Mouse (Mus musculus) stomach, embryonic 14.5 days (tissue): ENCODE data around the gene Taf1c. TPM values are rescaled to one million over a fixed set of nuclear protein-coding genes. Genes with fewer than 3 reads are reported as not detected.

Experiments used
- ATAC-seq: fragments of 200-750 bp; cut with Nextera tagmentation; 2 replicates; pipeline ENCODE4 v1.8.0; 2017; ENCODE audit warnings: low read depth, moderate TSS enrichment; ENCODE audit not compliant: insufficient number of reproducible peaks, insufficient read depth, low FRiP score
- H3K27ac ChIP-seq: fragments of 300-500 bp; sonication (generic); 2 replicates; pipeline ENCODE4 v1.5.1; 2014; ENCODE audit warnings: mild to moderate bottlenecking, low read length, moderate library complexity, mixed read lengths
- H3K27me3 ChIP-seq: fragments of 300-500 bp; sonication (generic); 2 replicates; pipeline ENCODE4 v1.6.1; 2014; ENCODE audit warnings: low read length, control low read depth, mixed read lengths; ENCODE audit not compliant: control insufficient read depth, insufficient read depth
- H3K36me3 ChIP-seq: fragments of 300-500 bp; sonication (generic); 2 replicates; pipeline ENCODE4 v1.6.1; 2014; ENCODE audit warnings: mild to moderate bottlenecking, control low read depth, low read length, moderate library complexity, mixed read lengths; ENCODE audit not compliant: control insufficient read depth, insufficient read depth
- H3K4me1 ChIP-seq: fragments of 300-500 bp; sonication (generic); 2 replicates; pipeline ENCODE4 v1.6.1; 2014; ENCODE audit warnings: low read length, control low read depth, mixed read lengths; ENCODE audit not compliant: control insufficient read depth, insufficient read depth
- H3K4me2 ChIP-seq: fragments of 300-500 bp; sonication (generic); replicated peaks from 2 replicates; pipeline ENCODE4 v1.6.1; 2014; ENCODE audit warnings: low read depth, low read length, control low read depth
- H3K4me3 ChIP-seq: fragments of 300-500 bp; sonication (generic); 2 replicates; pipeline ENCODE4 v1.5.1; 2014; ENCODE audit warnings: low read depth, low read length, control low read depth
- H3K9ac ChIP-seq: fragments of 300-500 bp; sonication (generic); replicated peaks from 2 replicates; pipeline ENCODE4 v1.6.1; 2014; ENCODE audit warnings: low read depth, mild to moderate bottlenecking, control low read depth, low read length, moderate library complexity, mixed read lengths
- H3K9me3 ChIP-seq: fragments of 300-500 bp; sonication (generic); 2 replicates; pipeline ENCODE4 v1.6.1; 2016; ENCODE audit warnings: low read depth, low read length, control low read depth; ENCODE audit not compliant: control insufficient read depth
- WGBS: fragments of 180-500 bp; shearing (Covaris S2); extraction: QIAGEN DNeasy Blood & Tissue Kit; methylation state at CpG from one replicate; pipeline ENCODE4 v1.1.7; 2014; 5-methylcytosine and 5-hydroxymethylcytosine counted together
- polyA plus RNA-seq: library from polyadenylated mRNA; unstranded; fragments of >200 nt; fragmentation: Nextera tagmentation; extraction: Ambion mirVana; gene quantifications from 2 replicates; pipeline ENCODE4 v1.2.1, GENCODE M21; 2014

The Taf1c gene
- polyA plus RNA-seq, 1 experiment from 2014 or later = 11.4 TPM

DNA sequence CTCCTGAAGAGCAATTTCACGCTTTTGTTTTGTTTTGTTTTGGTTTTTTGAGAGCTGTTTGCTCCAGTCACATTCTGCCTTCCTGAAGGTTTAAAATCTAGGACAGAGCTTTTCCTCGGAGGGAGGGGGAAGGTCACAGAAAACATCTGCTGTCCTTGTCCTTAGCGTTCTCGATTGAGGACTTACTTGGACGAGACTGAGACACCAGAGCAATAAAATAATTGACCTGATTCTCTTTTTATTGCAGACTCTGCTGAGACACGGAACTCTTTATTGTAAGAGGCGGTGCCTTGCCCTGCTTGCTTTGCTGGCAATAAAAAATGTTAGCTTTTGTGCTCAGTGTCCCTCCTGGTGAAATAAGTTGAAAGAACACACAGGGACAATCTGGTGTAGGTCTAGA is 34.8 kb upstream of the Taf1c start:
- Histone ChIP-seq H3K9ac (no peak overlapping the region), H3K27ac (no peak overlapping the region), H3K4me2 (no peak overlapping the region), H3K27me3 (no peaks in the 10 kb centered on the region), H3K4me3 (no peak overlapping the region), H3K9me3 (no peaks in the 10 kb centered on the region), H3K4me1 (peaks cover 8% of the 10 kb centered on the region), H3K36me3 (no peaks in the 10 kb centered on the region)
- 66% methylated on average over 7 of the region's 7 CpGs for WGBS
- no peak for ATAC-seq

GRCm38 (mm10) chr8:119638261-119638660 is 33.2 kb upstream of the Taf1c start:
- 64% methylated on average over 6 of the region's 6 CpGs for WGBS
- Histone ChIP-seq H3K9me3 (no peaks in the 10 kb centered on the region), H3K36me3 (no peaks in the 10 kb centered on the region), H3K4me2 (no peak overlapping the region), H3K27me3 (0 out of 2 replicates have a peak, but pooled peaks cover 4% of the 10 kb centered on the region), H3K9ac (no peak overlapping the region), H3K4me1 (peaks cover 8% of the 10 kb centered on the region), H3K27ac (no peak overlapping the region), H3K4me3 (no peak overlapping the region)
- no peak for ATAC-seq

- Histone ChIP-seq H3K27me3 (0 out of 2 replicates have a peak, but pooled peaks cover 4% of the 10 kb centered on the region), H3K4me2 (no peak overlapping the region), H3K9me3 (no peaks in the 10 kb centered on the region), H3K4me1 (peaks cover 8% of the 10 kb centered on the region), H3K4me3 (no peak overlapping the region), H3K9ac (no peak overlapping the region), H3K27ac (no peak overlapping the region), H3K36me3 (no peaks in the 10 kb centered on the region)
- no peak for ATAC-seq
- 88% methylated on average over 4 of the region's 4 CpGs for WGBS
These were observed 32.4 kb upstream of the Taf1c start for GRCm38 (mm10) chr8:119637381-119637780.

- H3K27me3 ChIP-seq = 0 out of 2 replicates have a peak, but pooled peaks cover 4% of the 10 kb centered on the region
- ATAC-seq = no peak
- H3K9ac ChIP-seq = no peak overlapping the region
- 66% methylated on average over 7 of the region's 7 CpGs for WGBS
- H3K36me3 ChIP-seq = no peaks in the 10 kb centered on the region
- H3K9me3 ChIP-seq = no peaks in the 10 kb centered on the region
- H3K4me2 ChIP-seq = no peak overlapping the region
- no peak overlapping the region for H3K27ac ChIP-seq
- peaks cover 8% of the 10 kb centered on the region for H3K4me1 ChIP-seq
- no peak overlapping the region for H3K4me3 ChIP-seq
These were observed 31.7 kb upstream of the Taf1c start for GRCm38 (mm10) chr8:119636766-119637165.

GRCm38 (mm10) chr8:119635958-119636357 is 30.9 kb upstream of the Taf1c start:
- no peak overlapping the region for H3K27ac ChIP-seq
- no peak overlapping the region for H3K9ac ChIP-seq
- no peaks in the 10 kb centered on the region for H3K9me3 ChIP-seq
- no peak for ATAC-seq
- 0 out of 2 replicates have a peak, but pooled peaks cover 4% of the 10 kb centered on the region for H3K27me3 ChIP-seq
- WGBS = 63% methylated on average over 2 of the region's 2 CpGs
- no peak overlapping the region for H3K4me2 ChIP-seq
- H3K4me1 ChIP-seq = peaks cover 8% of the 10 kb centered on the region
- H3K36me3 ChIP-seq = no peaks in the 10 kb centered on the region
- no peak overlapping the region for H3K4me3 ChIP-seq

GRCm38 (mm10) chr8:119635378-119635777 is 30.4 kb upstream of the Taf1c start, which contains the start of gene Kcng4:
Kcng4 (minus strand) TSS chr8:119635680.
- Histone ChIP-seq H3K27me3 (0 out of 2 replicates have a peak, but pooled peaks cover 4% of the 10 kb centered on the region), H3K4me3 (no peak within 1 kb of the TSS), H3K36me3 (no peaks in the 10 kb centered on the region), H3K9ac (no peak within 1 kb of the TSS), H3K4me1 (peaks cover 8% of the 10 kb centered on the region), H3K9me3 (no peaks in the 10 kb centered on the region), H3K4me2 (no peak within 1 kb of the TSS; the same call in 1 of the 2 replicates), H3K27ac (no peak within 1 kb of the TSS)
- no peak for ATAC-seq
- WGBS = 18% methylated on average over 6 of the region's 6 CpGs

DNA sequence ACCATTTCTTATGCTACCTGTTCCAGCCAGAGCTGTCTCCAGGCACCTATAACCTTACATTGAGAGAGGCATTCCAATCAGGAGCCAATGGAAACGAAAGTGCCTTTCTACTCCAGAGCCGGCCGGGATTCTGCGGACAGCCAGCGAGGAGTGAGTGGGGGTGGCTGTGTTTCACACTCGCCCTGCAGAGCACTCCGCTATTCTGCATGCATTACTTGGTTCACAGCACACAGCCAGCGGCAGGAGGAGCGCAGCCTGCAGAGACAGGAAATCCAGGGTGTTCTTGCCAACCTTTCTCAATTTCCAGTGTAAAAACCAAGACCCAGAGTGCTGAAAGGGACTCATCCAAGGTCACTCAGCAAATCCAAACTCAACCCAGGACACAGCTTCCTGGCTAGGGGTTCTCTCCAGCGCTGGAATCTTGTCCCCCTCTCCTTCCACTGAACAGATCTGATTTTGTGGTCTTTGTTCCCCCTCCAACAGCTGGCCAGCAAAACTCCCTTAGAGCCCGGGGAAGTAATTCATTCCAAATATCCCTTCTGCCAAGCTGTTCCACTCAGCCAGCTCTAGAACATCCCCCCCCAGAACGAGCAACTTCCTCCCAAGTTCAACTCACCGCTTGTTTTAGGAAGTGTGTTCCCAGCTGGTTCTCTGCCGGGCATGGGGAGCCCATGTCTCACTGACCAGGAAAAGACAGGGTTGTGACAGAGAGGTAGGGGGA is 29.8 kb upstream of the Taf1c start:
- Histone ChIP-seq H3K4me3 (no peak overlapping the region), H3K27me3 (0 out of 2 replicates have a peak, but pooled peaks cover 4% of the 10 kb centered on the region), H3K4me1 (peaks cover 8% of the 10 kb centered on the region), H3K9ac (no peak overlapping the region), H3K36me3 (no peaks in the 10 kb centered on the region), H3K4me2 (no peak overlapping the region; the same call in 1 of the 2 replicates), H3K27ac (no peak overlapping the region), H3K9me3 (no peaks in the 10 kb centered on the region)
- no peak for ATAC-seq
- 31% methylated on average over 14 of the region's 14 CpGs for WGBS

DNA sequence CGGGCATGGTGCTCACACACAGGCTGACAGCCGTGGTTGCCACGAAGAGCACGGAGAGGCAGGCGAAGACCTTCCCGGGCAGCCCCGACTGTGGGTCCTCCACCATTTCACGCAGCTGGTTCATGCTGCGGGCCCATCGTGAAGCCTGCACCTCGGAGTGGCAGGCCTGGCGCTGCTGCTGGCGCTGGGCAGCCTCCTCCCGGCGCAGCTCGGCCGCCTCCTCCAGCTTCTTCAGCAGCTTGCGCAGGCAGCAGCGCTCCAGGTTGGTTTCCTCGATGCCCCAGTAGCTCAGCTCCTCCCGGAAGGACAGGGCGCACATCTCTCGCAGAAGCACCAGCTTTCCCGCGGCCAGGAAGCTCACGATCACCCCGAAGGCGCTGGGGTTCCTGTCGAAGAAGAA is 27.9 kb upstream of the Taf1c start:
- peaks cover 8% of the 10 kb centered on the region for H3K4me1 ChIP-seq
- no peaks in the 10 kb centered on the region for H3K36me3 ChIP-seq
- H3K4me3 ChIP-seq = no peak overlapping the region
- no peak overlapping the region for H3K27ac ChIP-seq
- H3K27me3 ChIP-seq = 0 out of 2 replicates have a peak, but pooled peaks cover 4% of the 10 kb centered on the region
- 56% methylated on average over 29 of the region's 29 CpGs for WGBS
- H3K4me2 ChIP-seq = no peak overlapping the region
- ATAC-seq = no peak
- no peak overlapping the region for H3K9ac ChIP-seq
- no peaks in the 10 kb centered on the region for H3K9me3 ChIP-seq
